Mouse (Mus musculus): ENCODE measurements at regions not wholly inside any gene's neighbourhood (a gene's known extent, or its start where the extent isn't known, plus 50 kb on each side); places are given as distances from the start of the nearest gene placed in this dataset.
A peak's percentile ranks its signal among the peaks of the same experiment; 100 is the strongest.
"Not testable (repeated sequence)": the region's sequence is repeated elsewhere in the genome, so short reads cannot be mapped to it uniquely, and the experiment has no call there.

DNA sequence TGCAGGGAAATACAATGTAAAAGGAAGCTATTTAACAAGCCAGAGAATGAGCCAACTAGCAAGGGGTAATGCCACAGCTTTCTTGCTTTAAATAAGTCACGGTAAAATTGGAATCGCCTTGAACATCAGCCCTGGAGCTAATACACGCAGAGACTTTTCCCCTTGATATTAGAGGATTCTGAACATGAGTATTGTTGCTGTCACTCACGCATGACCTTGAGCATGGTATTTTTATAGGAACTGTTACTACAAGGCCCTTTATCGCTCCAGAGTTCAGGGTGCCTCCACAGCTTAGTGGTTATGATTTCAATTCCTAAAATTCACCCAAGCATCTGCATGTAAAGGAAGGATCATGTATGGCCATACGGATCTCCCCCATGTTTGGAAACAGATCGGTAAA, 161.7 kb downstream of the Vegfc start:
- ATAC-seq (ENCODE audit: low TSS enrichment) = not testable (repeated sequence)

DNA sequence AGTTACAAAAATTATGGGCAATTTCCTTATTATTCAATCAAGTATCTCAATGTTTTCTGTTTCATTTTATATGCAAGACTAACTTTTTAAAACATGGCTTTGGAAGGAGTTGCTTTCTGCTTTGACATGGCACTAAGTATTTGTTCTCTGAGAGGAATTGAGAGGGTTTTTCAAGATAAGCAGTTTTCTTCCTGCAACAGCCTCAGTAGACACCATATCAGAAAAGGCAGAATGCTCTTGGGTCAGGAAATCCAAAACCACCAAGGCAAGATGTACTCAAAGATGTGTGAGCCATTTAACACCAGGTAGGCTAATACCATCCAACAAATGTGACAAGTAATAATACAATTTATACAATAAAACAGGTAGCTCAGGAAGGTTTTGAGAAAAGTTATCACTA, 178.0 kb downstream of the Vegfc start:
- ATAC-seq (ENCODE audit: low TSS enrichment) = no peak

DNA sequence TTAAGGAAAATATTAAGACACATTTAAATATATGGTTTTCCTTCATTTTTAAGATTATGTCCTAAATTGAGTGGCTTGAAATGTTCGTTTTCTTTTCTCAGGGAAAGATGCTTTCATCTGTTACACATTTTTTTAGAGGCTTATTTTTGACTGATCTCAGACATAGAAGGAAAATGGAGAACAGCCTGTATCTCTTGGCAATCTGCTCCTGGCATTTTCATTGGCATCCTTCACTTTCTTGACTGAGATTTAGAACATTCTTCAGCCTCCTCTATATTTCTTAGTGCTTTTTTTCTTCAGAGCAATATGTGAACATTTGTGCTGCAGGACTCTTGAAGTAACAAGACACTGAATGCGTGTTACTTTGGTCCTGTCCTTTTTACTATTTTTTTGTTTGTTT, 192.7 kb downstream of the Vegfc start:
- ATAC-seq (ENCODE audit: low TSS enrichment) = peak; percentile 90

DNA sequence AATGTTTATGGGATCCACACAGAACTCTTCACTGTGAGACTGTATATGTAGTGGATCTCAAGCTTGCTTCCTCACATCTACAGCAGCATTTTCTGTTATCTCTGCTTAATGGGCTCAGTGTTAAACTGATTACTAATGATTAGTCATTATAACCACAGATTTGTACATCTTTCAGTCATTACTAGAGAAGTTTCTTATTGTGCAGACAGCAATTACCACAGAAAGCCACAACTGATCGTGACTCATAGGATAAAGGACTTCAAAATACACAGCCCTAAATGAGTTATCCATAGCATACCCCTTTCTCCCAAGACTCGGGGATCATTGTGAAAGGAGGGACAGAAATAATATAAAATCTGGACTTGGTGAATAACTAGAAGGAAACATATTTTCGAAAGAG, 195.7 kb downstream of the Vegfc start:
- ATAC-seq (ENCODE audit: low TSS enrichment) = no peak

DNA sequence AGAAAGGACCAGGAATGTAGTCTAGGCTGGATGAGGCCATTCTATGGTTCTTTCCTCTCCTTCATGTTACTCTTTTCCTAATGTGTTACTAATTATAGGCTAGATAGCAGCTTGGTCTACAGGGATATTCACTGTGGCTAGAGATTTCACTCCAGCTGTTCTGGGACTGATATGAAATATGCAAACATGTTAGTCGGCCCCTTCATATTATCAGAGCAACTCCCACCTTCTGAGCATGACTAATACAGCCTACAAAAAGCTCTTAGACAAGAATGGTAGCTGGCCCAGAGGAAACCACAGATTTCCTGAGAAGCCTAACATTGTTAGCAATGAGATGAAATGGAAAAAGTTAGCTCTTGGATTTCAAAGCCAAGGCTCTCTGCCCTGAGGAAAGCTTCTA, 198.1 kb downstream of the Vegfc start:
- ATAC-seq (ENCODE audit: low TSS enrichment) = no peak
